Mouse (Mus musculus) left cerebral cortex, adult 18-20 months (tissue): ENCODE data around the gene 9430097D07Rik. TPM values are rescaled to one million over a fixed set of nuclear protein-coding genes. Genes with fewer than 3 reads are reported as not detected.

Source experiments
- DNase-seq, 2 experiments: peaks; one replicate each; pipeline ENCODE4 v3.0.0; 2021 to 2022; ENCODE audit warnings: low spot score in 2 of 2, mixed read lengths in 1 of 2
- total RNA-seq, 2 experiments: library from RNA; stranded (reverse); gene quantifications; 2 replicates each; pipeline ENCODE4 v1.2.3; 2021

The 9430097D07Rik gene
- total RNA-seq, 2 experiments from 2014 or later = 0.79 to 0.82 TPM

- no peak for DNase-seq
These were observed 22.2 kb upstream of the 9430097D07Rik start for GRCm38 (mm10) chr2:32597699-32598098.

GRCm38 (mm10) chr2:32597248-32597647, 21.8 kb upstream of the 9430097D07Rik start:
- DNase-seq = no peak

GRCm38 (mm10) chr2:32596725-32597124, 21.2 kb upstream of the 9430097D07Rik start:
- no peak for DNase-seq

GRCm38 (mm10) chr2:32591249-32591648, 15.8 kb upstream of the 9430097D07Rik start:
- no peak for DNase-seq

GRCm38 (mm10) chr2:32590224-32590623, 14.7 kb upstream of the 9430097D07Rik start:
- no peak for DNase-seq

- DNase-seq = peak; percentile 63 to 80
These were observed 13.8 kb upstream of the 9430097D07Rik start for GRCm38 (mm10) chr2:32589213-32589795.

GRCm38 (mm10) chr2:32587731-32588321, 12.3 kb upstream of the 9430097D07Rik start:
- no peak for DNase-seq

- DNase-seq = peak; percentile 86 to 91
These were observed 11.4 kb upstream of the 9430097D07Rik start, which contains the start of gene St6galnac4 for GRCm38 (mm10) chr2:32586871-32587351. Gene St6galnac4, plus strand, starts transcription at chr2:32587095.

GRCm38 (mm10) chr2:32585149-32585714, 9.7 kb upstream of the 9430097D07Rik start:
- DNase-seq = no peak

GRCm38 (mm10) chr2:32582830-32583799, 7.6 kb upstream of the 9430097D07Rik start:
- peak; percentile 84 to 88 for DNase-seq

GRCm38 (mm10) chr2:32581450-32582095, 6.1 kb upstream of the 9430097D07Rik start:
- peak; percentile 77 to 83 for DNase-seq

GRCm38 (mm10) chr2:32578146-32579046, 2.9 kb upstream of the 9430097D07Rik start:
- DNase-seq = no peak

GRCm38 (mm10) chr2:32576532-32576931, 1.0 kb upstream of the 9430097D07Rik start:
- no peak for DNase-seq

- DNase-seq = peak; percentile 78 to 85
These were observed 441 bp downstream of the 9430097D07Rik start for GRCm38 (mm10) chr2:32574901-32575585.

- DNase-seq = no peak
These were observed 987 bp downstream of the 9430097D07Rik start, which contains the start of gene Pip5kl1 for GRCm38 (mm10) chr2:32574497-32574896. Gene Pip5kl1, plus strand, starts transcription at chr2:32574797.

- DNase-seq = no peak
These were observed 3.3 kb downstream of the 9430097D07Rik start for GRCm38 (mm10) chr2:32572196-32572595.

- DNase-seq = peak; percentile 89 to 92
These were observed 4.6 kb downstream of the 9430097D07Rik start, which contains the start of gene Dpm2 for GRCm38 (mm10) chr2:32570698-32571494. Gene Dpm2, plus strand, starts transcription at chr2:32570858.

GRCm38 (mm10) chr2:32568941-32569340, 6.5 kb downstream of the 9430097D07Rik start:
- no peak for DNase-seq
